Mouse (Mus musculus): ENCODE results near the gene H2-Q2. TPM values are rescaled to one million over a fixed set of nuclear protein-coding genes. Genes with fewer than 3 reads are reported as not detected.
"Not testable (repeated sequence)": the region's sequence is repeated elsewhere in the genome, so short reads cannot be mapped to it uniquely, and the experiment has no call there.

Gene H2-Q2
- 15.0 and 16.3 TPM in 2 replicates for polyA plus RNA-seq (2015; fragmentation: Nextera tagmentation; extraction: Ambion mirVana)

- WGBS: under 1% methylated on average over 39 of the region's 40 CpGs
- H3K27ac ChIP-seq (ENCODE audit: low read length): no peak within 1 kb of the TSS
Observed at GRCm38 (mm10) chr17:35342071-35342671, at the start of gene H2-Q2. Gene H2-Q2 (plus strand): TSS chr17:35342242.

GRCm38 (mm10) chr17:35295796-35296195 lies 46.2 kb upstream of the H2-Q2 start:
- H3K27me3 ChIP-seq (ENCODE audit: control insufficient read depth, insufficient read depth, low read length); H3K36me3 ChIP-seq (ENCODE audit: control insufficient read depth, insufficient read depth, low read length); H3K4me3 ChIP-seq (replicated peaks; ENCODE audit: low read length); H3K4me2 ChIP-seq (ENCODE audit: low read depth, low read length); H3K9me3 ChIP-seq (replicated peaks; ENCODE audit: control insufficient read depth, low read length); ATAC-seq (ENCODE audit: insufficient read depth, low FRiP score); H3K9ac ChIP-seq (ENCODE audit: low read length); H3K4me1 ChIP-seq (ENCODE audit: control insufficient read depth, insufficient read depth, low read length); H3K27ac ChIP-seq (ENCODE audit: low read length): not testable (repeated sequence)
- WGBS: 2% methylated on average over 5 of the region's 5 CpGs

More at GRCm38 (mm10) chr17:35342071-35342671, at the start of gene H2-Q2:
- ATAC-seq (ENCODE audit: insufficient read depth, low FRiP score): peak; percentile 44
- Histone ChIP-seq H3K4me3 (replicated peaks; ENCODE audit: low read length) (peak within 1 kb of the TSS; percentile 50), H3K9ac (ENCODE audit: low read length) (peak within 1 kb of the TSS; percentile 48), H3K4me1 (ENCODE audit: control insufficient read depth, insufficient read depth, low read length) (0 out of 2 replicates have a peak, but pooled peaks cover 3% of the 10 kb centered on the region), H3K9me3 (replicated peaks; ENCODE audit: control insufficient read depth, low read length) (no peaks in the 10 kb centered on the region), H3K36me3 (ENCODE audit: control insufficient read depth, insufficient read depth, low read length) (no peaks in the 10 kb centered on the region), H3K27me3 (ENCODE audit: control insufficient read depth, insufficient read depth, low read length) (peaks cover 24% of the 10 kb centered on the region), H3K4me2 (ENCODE audit: low read depth, low read length) (peak within 1 kb of the TSS; percentile 71)

GRCm38 (mm10) chr17:35300261-35300945 lies 41.6 kb upstream of the H2-Q2 start:
- WGBS: 83% methylated on average over 7 of the region's 7 CpGs
- ATAC-seq (ENCODE audit: insufficient read depth, low FRiP score); H3K4me3 ChIP-seq (replicated peaks; ENCODE audit: low read length); H3K4me1 ChIP-seq (ENCODE audit: control insufficient read depth, insufficient read depth, low read length); H3K9ac ChIP-seq (ENCODE audit: low read length); H3K27ac ChIP-seq (ENCODE audit: low read length); H3K36me3 ChIP-seq (ENCODE audit: control insufficient read depth, insufficient read depth, low read length); H3K27me3 ChIP-seq (ENCODE audit: control insufficient read depth, insufficient read depth, low read length); H3K4me2 ChIP-seq (ENCODE audit: low read depth, low read length); H3K9me3 ChIP-seq (replicated peaks; ENCODE audit: control insufficient read depth, low read length): not testable (repeated sequence)

- ATAC-seq (ENCODE audit: insufficient read depth, low FRiP score): no peak
- H3K27me3 ChIP-seq (ENCODE audit: control insufficient read depth, insufficient read depth, low read length): no peaks in the 10 kb centered on the region
- 26% methylated on average over 13 of the region's 13 CpGs for WGBS
- no peaks in the 10 kb centered on the region for H3K36me3 ChIP-seq (ENCODE audit: control insufficient read depth, insufficient read depth, low read length)
- H3K4me1 ChIP-seq (ENCODE audit: control insufficient read depth, insufficient read depth, low read length): no peaks in the 10 kb centered on the region
- no peak overlapping the region for H3K27ac ChIP-seq (ENCODE audit: low read length)
- no peak overlapping the region for H3K4me2 ChIP-seq (ENCODE audit: low read depth, low read length)
- H3K4me3 ChIP-seq (replicated peaks; ENCODE audit: low read length): no peak overlapping the region
- 0 out of 2 replicates have a peak, but pooled peaks cover 3% of the 10 kb centered on the region for H3K9me3 ChIP-seq (replicated peaks; ENCODE audit: control insufficient read depth, low read length)
- H3K9ac ChIP-seq (ENCODE audit: low read length): no peak overlapping the region
Observed at GRCm38 (mm10) chr17:35301645-35302258, 40.3 kb upstream of the H2-Q2 start.

GRCm38 (mm10) chr17:35303271-35303670 lies 38.8 kb upstream of the H2-Q2 start:
- no peaks in the 10 kb centered on the region for H3K4me1 ChIP-seq (ENCODE audit: control insufficient read depth, insufficient read depth, low read length)
- H3K27ac ChIP-seq (ENCODE audit: low read length): no peak overlapping the region
- WGBS: 74% methylated on average over 2 of the region's 2 CpGs
- 0 out of 2 replicates have a peak, but pooled peaks cover 3% of the 10 kb centered on the region for H3K9me3 ChIP-seq (replicated peaks; ENCODE audit: control insufficient read depth, low read length)
- no peak for ATAC-seq (ENCODE audit: insufficient read depth, low FRiP score)
- H3K9ac ChIP-seq (ENCODE audit: low read length): no peak overlapping the region
- no peaks in the 10 kb centered on the region for H3K36me3 ChIP-seq (ENCODE audit: control insufficient read depth, insufficient read depth, low read length)
- H3K4me2 ChIP-seq (ENCODE audit: low read depth, low read length): no peak overlapping the region
- no peak overlapping the region for H3K4me3 ChIP-seq (replicated peaks; ENCODE audit: low read length)
- H3K27me3 ChIP-seq (ENCODE audit: control insufficient read depth, insufficient read depth, low read length): no peaks in the 10 kb centered on the region

GRCm38 (mm10) chr17:35303756-35304350 lies 38.2 kb upstream of the H2-Q2 start:
- Histone ChIP-seq H3K27ac (ENCODE audit: low read length) (no peak overlapping the region), H3K4me1 (ENCODE audit: control insufficient read depth, insufficient read depth, low read length) (no peaks in the 10 kb centered on the region), H3K9ac (ENCODE audit: low read length) (no peak overlapping the region), H3K4me2 (ENCODE audit: low read depth, low read length) (no peak overlapping the region), H3K27me3 (ENCODE audit: control insufficient read depth, insufficient read depth, low read length) (no peaks in the 10 kb centered on the region), H3K36me3 (ENCODE audit: control insufficient read depth, insufficient read depth, low read length) (no peaks in the 10 kb centered on the region), H3K4me3 (replicated peaks; ENCODE audit: low read length) (no peak overlapping the region), H3K9me3 (replicated peaks; ENCODE audit: control insufficient read depth, low read length) (0 out of 2 replicates have a peak, but pooled peaks cover 3% of the 10 kb centered on the region)
- 73% methylated on average over 10 of the region's 10 CpGs for WGBS
- ATAC-seq (ENCODE audit: insufficient read depth, low FRiP score): no peak

GRCm38 (mm10) chr17:35304478-35304877 lies 37.6 kb upstream of the H2-Q2 start:
- no peak overlapping the region for H3K4me2 ChIP-seq (ENCODE audit: low read depth, low read length)
- no peaks in the 10 kb centered on the region for H3K4me1 ChIP-seq (ENCODE audit: control insufficient read depth, insufficient read depth, low read length)
- H3K36me3 ChIP-seq (ENCODE audit: control insufficient read depth, insufficient read depth, low read length): no peaks in the 10 kb centered on the region
- H3K9ac ChIP-seq (ENCODE audit: low read length): no peak overlapping the region
- no peak overlapping the region for H3K4me3 ChIP-seq (replicated peaks; ENCODE audit: low read length)
- 55% methylated on average over 6 of the region's 6 CpGs for WGBS
- 0 out of 2 replicates have a peak, but pooled peaks cover 3% of the 10 kb centered on the region for H3K9me3 ChIP-seq (replicated peaks; ENCODE audit: control insufficient read depth, low read length)
- H3K27ac ChIP-seq (ENCODE audit: low read length): no peak overlapping the region
- no peaks in the 10 kb centered on the region for H3K27me3 ChIP-seq (ENCODE audit: control insufficient read depth, insufficient read depth, low read length)
- ATAC-seq (ENCODE audit: insufficient read depth, low FRiP score): no peak; the same call in 1 of the 2 replicates

- not testable (repeated sequence) for H3K9ac ChIP-seq (ENCODE audit: low read length); H3K4me1 ChIP-seq (ENCODE audit: control insufficient read depth, insufficient read depth, low read length); ATAC-seq (ENCODE audit: insufficient read depth, low FRiP score); H3K27me3 ChIP-seq (ENCODE audit: control insufficient read depth, insufficient read depth, low read length); H3K4me2 ChIP-seq (ENCODE audit: low read depth, low read length); H3K4me3 ChIP-seq (replicated peaks; ENCODE audit: low read length); H3K9me3 ChIP-seq (replicated peaks; ENCODE audit: control insufficient read depth, low read length); H3K27ac ChIP-seq (ENCODE audit: low read length); H3K36me3 ChIP-seq (ENCODE audit: control insufficient read depth, insufficient read depth, low read length)
- 71% methylated on average over 8 of the region's 8 CpGs for WGBS
Observed at GRCm38 (mm10) chr17:35304921-35305320, 37.1 kb upstream of the H2-Q2 start.

- no peak for ATAC-seq (ENCODE audit: insufficient read depth, low FRiP score)
- peaks cover 12% of the 10 kb centered on the region for H3K27me3 ChIP-seq (ENCODE audit: control insufficient read depth, insufficient read depth, low read length)
- no peak overlapping the region for H3K4me3 ChIP-seq (replicated peaks; ENCODE audit: low read length)
- peaks cover 7% of the 10 kb centered on the region; the same call in 1 of the 2 replicates for H3K4me1 ChIP-seq (ENCODE audit: control insufficient read depth, insufficient read depth, low read length)
- no peak overlapping the region for H3K27ac ChIP-seq (ENCODE audit: low read length)
- no peak overlapping the region for H3K9ac ChIP-seq (ENCODE audit: low read length)
- H3K4me2 ChIP-seq (ENCODE audit: low read depth, low read length): no peak overlapping the region
- no peaks in the 10 kb centered on the region for H3K36me3 ChIP-seq (ENCODE audit: control insufficient read depth, insufficient read depth, low read length)
- H3K9me3 ChIP-seq (replicated peaks; ENCODE audit: control insufficient read depth, low read length): no peaks in the 10 kb centered on the region
Observed at GRCm38 (mm10) chr17:35318671-35319070, 23.4 kb upstream of the H2-Q2 start.
